Mouse (Mus musculus) adrenal gland, adult 18-20 months (tissue): ENCODE results near the gene Smad5. TPM values are rescaled to one million over a fixed set of nuclear protein-coding genes. Genes with fewer than 3 reads are reported as not detected.

Experiments
- DNase-seq, 2 experiments: peaks; one replicate each; pipeline ENCODE4 v3.0.0; 2021 to 2022; ENCODE audit warnings: low spot score in 2 of 2
- total RNA-seq, 2 experiments: library from RNA; stranded (reverse); gene quantifications; 1 replicate in 1 of 2; 2 replicates in 1 of 2; pipeline ENCODE4 v1.2.3; 2021

The Smad5 gene
- total RNA-seq, 2 experiments from 2014 or later: 40.4 to 51.7 TPM

- DNase-seq: no peak
These were observed 1.8 kb upstream of the Smad5 start for GRCm38 (mm10) chr13:56700981-56701380.

GRCm38 (mm10) chr13:56701924-56702323 is 886 bp upstream of the Smad5 start:
- no peak for DNase-seq

- DNase-seq: peak; percentile 52 to 67
These were observed 536 bp downstream of the Smad5 start for GRCm38 (mm10) chr13:56703222-56703870.

GRCm38 (mm10) chr13:56703871-56704321 is 1.1 kb downstream of the Smad5 start:
- DNase-seq: peak in 1 of 2 experiments; percentile 28

GRCm38 (mm10) chr13:56704596-56704995 is 1.8 kb downstream of the Smad5 start:
- no peak for DNase-seq

GRCm38 (mm10) chr13:56707111-56707510 is 4.3 kb downstream of the Smad5 start:
- no peak for DNase-seq

- no peak for DNase-seq
These were observed 4.8 kb downstream of the Smad5 start for GRCm38 (mm10) chr13:56707606-56708005.

GRCm38 (mm10) chr13:56710620-56711019 is 7.8 kb downstream of the Smad5 start:
- no peak for DNase-seq

GRCm38 (mm10) chr13:56712221-56712620 is 9.4 kb downstream of the Smad5 start:
- DNase-seq: no peak

- DNase-seq: no peak
These were observed 23.7 kb downstream of the Smad5 start for GRCm38 (mm10) chr13:56726551-56726950.

- DNase-seq: no peak
These were observed 26.2 kb downstream of the Smad5 start for GRCm38 (mm10) chr13:56729046-56729445.

- no peak for DNase-seq
These were observed 31.8 kb downstream of the Smad5 start for GRCm38 (mm10) chr13:56734617-56735016.

GRCm38 (mm10) chr13:56735212-56735875 is 32.5 kb downstream of the Smad5 start:
- DNase-seq: no peak

GRCm38 (mm10) chr13:56739556-56739955 is 36.7 kb downstream of the Smad5 start:
- DNase-seq: no peak

- no peak for DNase-seq
These were observed 37.7 kb downstream of the Smad5 start for GRCm38 (mm10) chr13:56740496-56740895.

GRCm38 (mm10) chr13:56741691-56742090 is 38.9 kb downstream of the Smad5 start:
- no peak for DNase-seq

GRCm38 (mm10) chr13:56742325-56742901 is 39.6 kb downstream of the Smad5 start:
- no peak for DNase-seq

GRCm38 (mm10) chr13:56746739-56747532 is 44.1 kb downstream of the Smad5 start:
- no peak for DNase-seq

GRCm38 (mm10) chr13:56747554-56747953 is 44.7 kb downstream of the Smad5 start:
- no peak for DNase-seq

GRCm38 (mm10) chr13:56749377-56749776 is 46.6 kb downstream of the Smad5 start:
- DNase-seq: no peak

GRCm38 (mm10) chr13:56751774-56752173 is 49.0 kb downstream of the Smad5 start:
- no peak for DNase-seq
